Mouse (Mus musculus) ES-E14 (cell line): ENCODE measurements around the gene Vegfa.

Experiments used
- HCFC1 ChIP-seq: IDR thresholded peaks from 2 replicates; pipeline ENCODE4 v1.6.1; 2012; ENCODE audit warnings: low read length, inconsistent platforms, borderline replicate concordance; ENCODE audit not compliant: insufficient read depth
- MAFK ChIP-seq: IDR thresholded peaks from 2 replicates; pipeline ENCODE4 v1.6.1; 2014; ENCODE audit warnings: mild to moderate bottlenecking, low read depth, low read length, inconsistent platforms; ENCODE audit not compliant: insufficient read depth

DNA sequence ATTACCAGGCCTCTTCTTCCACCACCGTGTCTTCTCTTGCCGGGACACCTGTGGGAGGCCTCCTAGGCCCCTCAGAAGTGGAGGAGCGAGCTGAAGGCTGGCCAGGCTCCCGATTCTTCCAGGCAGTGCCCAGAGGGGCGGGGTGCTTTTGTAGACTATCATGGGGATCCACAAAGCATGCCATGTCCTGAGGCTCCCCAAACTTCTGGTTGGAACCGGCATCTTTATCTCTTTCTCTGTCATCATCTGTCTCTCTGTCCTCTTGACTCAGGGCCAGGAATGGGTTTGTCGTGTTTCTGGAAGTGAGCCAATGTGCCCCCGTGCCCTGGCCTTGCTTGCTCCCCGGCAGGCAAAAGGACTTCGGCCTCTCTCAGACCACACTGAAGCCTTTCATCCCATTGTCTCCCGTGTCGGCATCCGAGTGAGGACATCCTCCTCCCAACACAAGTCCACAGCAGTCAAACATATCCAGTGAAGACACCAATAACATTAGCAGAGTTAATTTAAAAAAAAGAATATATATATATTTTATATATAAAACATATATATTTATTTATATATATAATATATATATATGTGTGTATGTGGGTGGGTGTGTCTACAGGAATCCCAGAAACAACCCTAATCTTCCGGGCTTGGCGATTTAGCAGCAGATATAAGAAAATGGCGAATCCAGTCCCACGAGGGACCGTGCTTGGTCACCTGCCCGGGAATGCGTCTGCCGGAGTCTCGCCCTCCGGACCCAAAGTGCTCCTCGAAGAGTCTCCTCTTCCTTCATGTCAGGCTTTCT, 14.0 kb downstream of the Vegfa start:
- TF ChIP-seq HCFC1 (no peak), MAFK (no peak)
